Mouse (Mus musculus) heart, postnatal 0 days (tissue): ENCODE measurements at regions not wholly inside any gene's neighbourhood (a gene's known extent, or its start where the extent isn't known, plus 50 kb on each side); places are given as distances from the start of the nearest gene placed in this dataset.
"Not testable (repeated sequence)": the region's sequence is repeated elsewhere in the genome, so short reads cannot be mapped to it uniquely, and the experiment has no call there.

Experiments
- ATAC-seq: fragments of 200-750 bp; cut with Nextera tagmentation; 2 replicates; pipeline ENCODE4 v1.8.0; 2017; ENCODE audit warnings: low read depth, moderate number of reproducible peaks, moderate library complexity; ENCODE audit not compliant: insufficient read depth
- DNase-seq: peaks from one replicate; pipeline ENCODE4 v3.0.0-alpha.2; 2016; ENCODE audit warnings: low spot score
- H3K27ac ChIP-seq: fragments of 300-500 bp; sonication (generic); 2 replicates; pipeline ENCODE4 v1.5.1; 2014; ENCODE audit warnings: low read depth, mild to moderate bottlenecking
- H3K27me3 ChIP-seq: fragments of 300-500 bp; sonication (generic); 2 replicates; pipeline ENCODE4 v1.6.1; 2014; ENCODE audit warnings: low read length, mixed read lengths; ENCODE audit not compliant: control insufficient read depth, insufficient read depth
- H3K36me3 ChIP-seq: fragments of 300-500 bp; sonication (generic); replicated peaks from 2 replicates; pipeline ENCODE4 v1.6.1; 2014; ENCODE audit warnings: low read length, mixed read lengths; ENCODE audit not compliant: control insufficient read depth, insufficient read depth
- H3K4me1 ChIP-seq: fragments of 300-500 bp; sonication (generic); 2 replicates; pipeline ENCODE4 v1.6.1; 2014; ENCODE audit warnings: antibody characterized with exemption; ENCODE audit not compliant: control insufficient read depth, insufficient read depth
- H3K4me2 ChIP-seq: fragments of 300-500 bp; sonication (generic); 2 replicates; pipeline ENCODE4 v1.6.1; 2014; ENCODE audit warnings: low read depth, mild to moderate bottlenecking, low read length, moderate library complexity
- H3K4me3 ChIP-seq: fragments of 300-500 bp; sonication (generic); 2 replicates; pipeline ENCODE4 v1.5.1; 2014; ENCODE audit warnings: low read depth, low read length
- H3K9ac ChIP-seq: fragments of 300-500 bp; sonication (generic); replicated peaks from 2 replicates; pipeline ENCODE4 v1.6.1; 2014; ENCODE audit warnings: low read depth, low read length, mixed read lengths
- H3K9me3 ChIP-seq: fragments of 300-500 bp; sonication (generic); replicated peaks from 2 replicates; pipeline ENCODE4 v1.6.1; 2016; ENCODE audit warnings: low read length; ENCODE audit not compliant: control insufficient read depth
- CTCF ChIP-seq: IDR thresholded peaks from 2 replicates; pipeline ENCODE4 v1.5.1; 2016; ENCODE audit warnings: antibody characterized with exemption, control low read depth, low read depth
- EP300 ChIP-seq: IDR thresholded peaks from 2 replicates; pipeline ENCODE4 v1.6.1; 2016; ENCODE audit warnings: antibody characterized with exemption, low read depth
- WGBS: fragments of 180-500 bp; shearing (Covaris S2); extraction: QIAGEN DNeasy Blood & Tissue Kit; methylation state at CpG from one replicate; pipeline ENCODE4 v1.1.7; 2014; 5-methylcytosine and 5-hydroxymethylcytosine counted together

- H3K9ac ChIP-seq, H3K9me3 ChIP-seq, ATAC-seq, H3K4me3 ChIP-seq, DNase-seq, H3K36me3 ChIP-seq, H3K4me2 ChIP-seq, H3K27me3 ChIP-seq, H3K27ac ChIP-seq, H3K4me1 ChIP-seq: not testable (repeated sequence)
- TF ChIP-seq CTCF: peak; percentile 30; the same call in 1 of the 2 replicates
Observed at GRCm38 (mm10) chr13:12726831-12727230, 73.0 kb downstream of the Prl2c3 start.

- not testable (repeated sequence) for H3K36me3 ChIP-seq, H3K27ac ChIP-seq, H3K27me3 ChIP-seq, DNase-seq, ATAC-seq, H3K4me2 ChIP-seq, H3K9me3 ChIP-seq, H3K4me1 ChIP-seq, H3K9ac ChIP-seq, H3K4me3 ChIP-seq
- 73% methylated on average over 7 of the region's 7 CpGs for WGBS
Observed at GRCm38 (mm10) chr13:12717972-12718546, 81.8 kb downstream of the Prl2c3 start.

- ATAC-seq: no peak
- Histone ChIP-seq H3K4me3 (no peak overlapping the region), H3K4me1 (no peaks in the 10 kb centered on the region), H3K4me2 (no peak overlapping the region), H3K27me3 (no peaks in the 10 kb centered on the region), H3K9me3 (no peaks in the 10 kb centered on the region), H3K9ac (no peak overlapping the region), H3K27ac (no peak overlapping the region), H3K36me3 (no peaks in the 10 kb centered on the region)
- 72% methylated on average over 7 of the region's 7 CpGs for WGBS
- no peak for TF ChIP-seq EP300
- no peak for TF ChIP-seq CTCF
- no peak for DNase-seq
Observed at GRCm38 (mm10) chr13:12711471-12712273, 88.2 kb downstream of the Prl2c3 start.

GRCm38 (mm10) chr13:12702804-12703612 lies 96.9 kb downstream of the Prl2c3 start:
- H3K27ac ChIP-seq, H3K9me3 ChIP-seq, H3K27me3 ChIP-seq, H3K9ac ChIP-seq, H3K4me1 ChIP-seq, H3K36me3 ChIP-seq: not testable (repeated sequence)
- ATAC-seq (peak; percentile 68), DNase-seq (peak; percentile 16)
- WGBS: under 1% methylated on average over 13 of the region's 27 CpGs
- Histone ChIP-seq H3K4me3 (peak overlapping the region; percentile 22), H3K4me2 (peak overlapping the region; percentile 36; the same call in 1 of the 2 replicates)

GRCm38 (mm10) chr13:12702111-12702803 lies 97.6 kb downstream of the Prl2c3 start:
- H3K4me2 ChIP-seq: peak overlapping the region; percentile 28; the same call in 1 of the 2 replicates
- not testable (repeated sequence) for H3K27me3 ChIP-seq, H3K9ac ChIP-seq, DNase-seq, H3K4me1 ChIP-seq, H3K36me3 ChIP-seq, H3K9me3 ChIP-seq
- H3K27ac ChIP-seq: 0 out of 2 replicates have a peak overlapping the region, but pooled peaks have one; percentile 25
- H3K4me3 ChIP-seq: peak overlapping the region; percentile 25
- ATAC-seq: peak; percentile 48
- under 1% methylated on average over 24 of the region's 46 CpGs for WGBS

- H3K9me3 ChIP-seq, ATAC-seq, H3K4me3 ChIP-seq, H3K9ac ChIP-seq, H3K36me3 ChIP-seq, H3K4me1 ChIP-seq, H3K27me3 ChIP-seq, H3K27ac ChIP-seq, DNase-seq, H3K4me2 ChIP-seq: not testable (repeated sequence)
- WGBS: 56% methylated on average over 4 of the region's 7 CpGs
Observed at GRCm38 (mm10) chr13:12693593-12694118, 106.2 kb downstream of the Prl2c3 start.

- H3K4me2 ChIP-seq, DNase-seq, H3K4me3 ChIP-seq, H3K27ac ChIP-seq, H3K27me3 ChIP-seq, H3K9ac ChIP-seq, H3K9me3 ChIP-seq, H3K36me3 ChIP-seq, H3K4me1 ChIP-seq, ATAC-seq: not testable (repeated sequence)
- no CpG with 5 or more reads among the region's 1 CpGs for WGBS
Observed at GRCm38 (mm10) chr13:12688778-12689177, 111.1 kb downstream of the Prl2c3 start.
